Mouse (Mus musculus): ENCODE data around the gene Asb18.

- TF ChIP-seq CTCF (conservative IDR thresholded peaks at IDR 0.05; ENCODE audit: low read length) (no peak), NANOG (IDR thresholded peaks at IDR 0.05; ENCODE audit: borderline replicate concordance, low read length) (no peak)
Observed at GRCm38 (mm10) chr1:89932021-89932423, 82.4 kb downstream of the Asb18 start.

Data from E14TG2a.4 (cell line).